Mouse (Mus musculus) megakaryocyte, embryonic 14.5 days (primary cell): ENCODE results near the gene Gm10134.

Experiments
- FLI1 ChIP-seq: IDR thresholded peaks from 2 replicates; pipeline ENCODE4 v1.6.1; 2012; ENCODE audit warnings: low read length, inconsistent platforms, mixed read lengths
- GATA1 ChIP-seq: IDR thresholded peaks from 3 replicates; pipeline ENCODE4 v1.6.1; 2012; ENCODE audit warnings: mixed read lengths, low read length, inconsistent platforms, borderline replicate concordance

- TF ChIP-seq GATA1 (no peak), FLI1 (no peak)
Measured at GRCm38 (mm10) chr2:28467860-28468485, 37.9 kb upstream of the Gm10134 start, which contains the start of gene Mrps2.
